Mouse (Mus musculus) T-cell, adult 2 months (primary cell): Measurements from ENCODE around the gene Scfd2.

Source experiments
- DNase-seq: peaks from one replicate; pipeline ENCODE4 v3.0.0; 2022; ENCODE audit warnings: low spot score

Gene Scfd2

GRCm38 (mm10) chr5:74277216-74277615, 254.3 kb downstream of the Scfd2 start:
- DNase-seq: no peak

GRCm38 (mm10) chr5:74273313-74273712, 258.2 kb downstream of the Scfd2 start:
- DNase-seq: no peak

- no peak for DNase-seq
Observed at GRCm38 (mm10) chr5:74267736-74268369, 263.7 kb downstream of the Scfd2 start.

GRCm38 (mm10) chr5:74267196-74267595, 264.4 kb downstream of the Scfd2 start:
- no peak for DNase-seq

GRCm38 (mm10) chr5:74266476-74266819, 265.1 kb downstream of the Scfd2 start:
- no peak for DNase-seq

- DNase-seq: no peak
Observed at GRCm38 (mm10) chr5:74265601-74266475, 265.7 kb downstream of the Scfd2 start.

GRCm38 (mm10) chr5:74265151-74265550, 266.4 kb downstream of the Scfd2 start:
- DNase-seq: no peak

- no peak for DNase-seq
Observed at GRCm38 (mm10) chr5:74264541-74264940, 267.0 kb downstream of the Scfd2 start.

GRCm38 (mm10) chr5:74261016-74261415, 270.5 kb downstream of the Scfd2 start:
- peak; percentile 13 for DNase-seq

- DNase-seq: peak; percentile 66
Observed at GRCm38 (mm10) chr5:74260378-74260809, 271.2 kb downstream of the Scfd2 start.

DNA sequence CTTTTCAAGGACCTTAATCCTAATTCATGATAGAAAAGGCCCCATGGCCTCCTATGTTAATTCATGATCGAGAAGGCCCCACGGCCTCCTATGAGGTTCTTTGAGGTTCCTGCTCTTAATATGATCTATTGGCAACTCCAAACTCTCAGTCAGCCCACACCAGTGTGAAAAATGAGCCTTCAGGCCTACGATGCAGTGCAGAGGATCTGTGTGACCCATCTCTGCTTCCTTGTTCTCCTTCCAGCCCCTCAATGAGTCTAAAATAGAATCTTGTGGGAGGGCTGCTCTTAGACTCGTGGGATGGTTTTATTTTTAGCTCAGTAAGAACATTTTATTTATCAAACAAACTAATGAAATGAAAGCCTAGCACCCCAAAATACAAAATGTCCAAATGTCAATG, 274.9 kb downstream of the Scfd2 start:
- no peak for DNase-seq

DNA sequence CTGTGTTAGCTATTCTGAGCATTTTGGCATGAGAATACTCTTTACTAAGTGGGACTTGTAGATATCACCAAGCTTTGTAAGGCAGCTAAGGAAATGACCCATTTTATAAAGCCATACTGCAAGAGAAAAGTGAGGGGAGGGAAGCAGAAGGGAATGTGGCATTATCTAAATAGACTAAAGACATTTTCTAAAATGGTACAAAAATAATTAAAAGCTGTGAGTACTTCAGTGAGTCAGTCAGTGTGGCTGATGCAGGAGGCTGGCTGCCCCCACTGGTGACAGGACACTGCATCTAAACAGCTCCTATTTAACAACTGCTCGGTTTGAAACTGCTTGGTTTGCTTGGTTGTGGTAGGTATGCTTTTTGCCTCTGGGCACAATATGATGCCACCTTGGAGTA, 276.6 kb downstream of the Scfd2 start:
- DNase-seq: no peak

DNA sequence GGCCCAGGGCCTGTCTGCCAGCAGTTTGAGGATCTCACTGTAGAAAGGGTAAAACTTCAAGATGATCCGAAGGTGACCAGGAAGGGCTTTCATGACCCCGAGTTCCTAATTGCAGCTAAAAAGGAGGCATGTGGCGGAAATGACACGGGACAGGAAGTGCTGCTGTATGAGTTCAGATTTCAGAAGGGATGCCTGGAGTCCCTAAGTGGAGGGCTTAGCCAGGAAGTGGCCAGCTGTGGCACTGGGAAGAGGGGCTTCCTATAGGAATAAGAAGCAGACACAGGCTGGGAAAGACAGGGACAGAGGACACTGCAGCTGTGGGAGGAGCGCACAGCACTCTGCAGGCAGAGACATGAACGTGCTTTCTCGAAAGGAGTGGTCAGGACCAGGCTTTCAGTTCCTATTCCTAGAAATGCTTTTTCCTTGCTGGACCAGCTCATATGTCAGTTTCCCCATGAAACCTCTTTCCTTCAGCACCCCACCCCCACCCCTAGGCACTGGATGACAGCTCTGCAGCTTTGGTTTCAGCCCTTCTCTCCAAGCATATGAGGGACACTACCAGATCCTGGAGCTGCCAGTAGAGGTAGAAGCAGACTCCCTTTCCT, 277.7 kb downstream of the Scfd2 start:
- no peak for DNase-seq

DNA sequence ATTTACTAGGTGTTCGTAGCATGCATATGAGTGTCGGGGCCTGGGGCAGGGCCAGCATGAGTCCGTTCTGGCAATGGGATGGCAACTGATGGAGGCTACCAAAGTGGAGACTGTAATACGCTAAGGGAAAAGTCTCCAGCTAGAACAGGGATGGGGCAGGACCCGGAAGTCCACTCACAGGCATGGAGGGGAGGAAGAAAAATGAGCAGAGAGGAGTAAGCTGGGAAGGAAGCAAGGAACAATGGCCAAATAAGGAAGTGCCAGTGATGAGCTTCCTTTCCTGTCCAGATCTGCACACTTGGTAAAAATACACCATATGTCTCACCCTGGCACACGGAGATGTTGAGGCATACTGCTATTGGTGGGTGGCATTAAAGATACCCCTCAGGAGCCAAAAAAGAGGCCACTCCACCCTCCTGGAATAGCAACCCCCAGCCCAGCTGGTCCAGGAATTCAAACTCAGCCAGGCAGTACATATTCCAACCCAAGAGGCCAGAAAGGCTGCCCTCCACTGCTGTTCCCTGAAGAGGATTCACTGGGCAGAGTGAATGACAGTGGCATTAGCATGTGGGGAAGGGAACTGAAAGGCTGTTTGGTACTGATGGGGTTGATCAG, 278.8 kb downstream of the Scfd2 start:
- no peak for DNase-seq

GRCm38 (mm10) chr5:74250947-74251346, 280.6 kb downstream of the Scfd2 start:
- no peak for DNase-seq

GRCm38 (mm10) chr5:74250308-74250707, 281.3 kb downstream of the Scfd2 start:
- DNase-seq: no peak

- no peak for DNase-seq
Observed at GRCm38 (mm10) chr5:74249794-74250193, 281.8 kb downstream of the Scfd2 start.

DNA sequence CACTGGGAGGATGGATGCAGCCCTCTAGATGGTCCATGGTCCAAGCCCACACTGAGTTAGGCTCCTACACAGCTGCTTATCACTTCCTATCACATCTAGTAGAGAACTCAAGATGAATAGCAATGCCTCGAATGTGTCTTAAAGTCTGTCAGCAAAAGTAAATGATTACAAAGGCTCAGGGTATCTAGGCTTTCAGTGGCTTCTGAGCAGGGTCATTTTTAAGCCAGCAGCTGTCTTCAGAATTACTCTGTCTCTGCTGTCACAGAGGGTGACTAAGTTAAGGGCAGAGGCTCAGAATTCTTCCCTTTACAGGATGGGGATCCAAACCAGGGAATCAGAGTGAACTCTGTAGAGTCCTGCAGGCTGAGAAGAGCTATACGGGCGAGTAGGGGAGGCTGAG, 284.6 kb downstream of the Scfd2 start:
- no peak for DNase-seq

- DNase-seq: no peak
Observed at GRCm38 (mm10) chr5:74246453-74246852, 285.1 kb downstream of the Scfd2 start.

GRCm38 (mm10) chr5:74245641-74246145, 285.9 kb downstream of the Scfd2 start:
- DNase-seq: no peak

DNA sequence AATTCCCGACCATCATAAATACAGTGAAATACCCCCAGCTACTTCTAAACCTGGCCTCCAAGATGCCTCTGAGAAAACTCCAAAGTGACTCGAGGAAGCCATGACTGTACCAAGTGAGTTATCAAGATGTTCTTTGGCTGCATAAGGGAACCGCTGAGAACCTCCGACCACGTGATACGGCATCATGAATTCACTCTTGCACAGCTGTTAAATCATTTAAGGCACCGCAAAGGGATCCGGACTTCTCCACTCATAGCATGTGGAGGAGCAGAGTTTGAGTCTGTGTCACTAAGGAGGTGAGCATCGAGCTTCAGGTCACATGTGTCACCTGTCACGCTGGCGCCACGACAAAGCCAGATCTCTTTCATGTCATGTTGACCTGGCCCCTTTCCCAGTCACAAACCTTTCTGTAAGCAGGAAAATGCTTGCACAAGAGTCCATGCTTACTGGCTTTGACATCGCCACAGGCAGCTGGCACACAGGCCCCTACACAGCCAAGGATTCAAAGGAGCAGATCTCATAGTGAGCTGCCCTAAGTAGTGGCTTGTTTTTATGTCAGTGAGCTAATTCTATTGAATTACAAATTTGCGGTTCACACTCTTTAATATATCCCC, 287.0 kb downstream of the Scfd2 start:
- no peak for DNase-seq

GRCm38 (mm10) chr5:74242654-74243053, 288.9 kb downstream of the Scfd2 start:
- no peak for DNase-seq
